Mouse (Mus musculus) mouse embryonic stem cell (cell line): ENCODE measurements around the gene Vmn1r224.

Experiments
- in situ Hi-C, 2 experiments: fragments of 300-500 bp; cut with MboI; formaldehyde crosslinking; loops; 1 replicate in 1 of 2; 3 replicates in 1 of 2; pipeline ENCODE4 v1.14.3; 2019 to 2020; ENCODE audit warnings: low sequenced_read_pairs in 2 of 2, low pct_unique_long_range_greater_than_20kb in 1 of 2, mixed read lengths in 1 of 2; ENCODE audit not compliant: unreplicated experiment in 1 of 2

The Vmn1r224 gene

DNA sequence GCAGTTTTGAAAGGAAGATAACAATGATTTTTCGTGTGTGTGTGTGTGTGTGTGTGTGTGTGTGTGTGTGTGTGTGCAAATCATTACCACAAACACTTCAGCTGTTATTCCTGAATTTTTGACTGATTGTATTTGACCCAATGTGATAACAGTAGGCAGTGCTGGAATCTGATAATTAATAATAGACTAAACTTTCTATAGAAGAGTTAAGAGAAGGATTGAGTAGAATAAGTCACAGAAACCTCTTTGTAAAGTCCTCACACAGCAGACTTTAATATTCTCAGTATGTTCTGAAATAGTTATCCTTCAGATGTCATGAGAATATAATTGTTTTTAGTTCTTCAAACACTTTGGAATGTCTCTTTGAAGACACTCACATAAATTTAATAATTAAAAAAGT, at the start of gene Vmn1r224:
Gene Vmn1r224, plus strand, starts transcription at position 301 of the 400 bp plus-strand sequence.
- in situ Hi-C loops, result no loop called here

DNA sequence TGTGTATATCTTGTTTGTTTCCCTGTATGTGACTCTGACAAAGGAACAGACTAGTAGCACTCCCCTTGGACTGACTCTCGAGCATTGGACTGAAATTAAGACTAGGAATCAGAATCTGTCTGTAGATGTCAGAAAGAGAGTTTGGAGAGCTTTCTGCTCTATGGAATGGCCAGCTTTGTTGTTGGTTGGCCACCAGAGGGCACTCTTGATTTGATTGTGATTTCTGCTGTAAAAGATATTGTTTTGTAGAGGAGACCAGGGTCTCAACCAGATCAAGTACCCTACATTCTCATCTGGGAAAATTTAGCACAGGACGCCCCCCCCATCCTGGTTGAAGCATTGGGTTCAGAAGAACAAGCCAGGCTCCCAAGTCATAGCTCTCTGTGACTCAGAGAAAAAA, 14.8 kb upstream of the Vmn1r224 start:
- in situ Hi-C loops, result no loop called here

DNA sequence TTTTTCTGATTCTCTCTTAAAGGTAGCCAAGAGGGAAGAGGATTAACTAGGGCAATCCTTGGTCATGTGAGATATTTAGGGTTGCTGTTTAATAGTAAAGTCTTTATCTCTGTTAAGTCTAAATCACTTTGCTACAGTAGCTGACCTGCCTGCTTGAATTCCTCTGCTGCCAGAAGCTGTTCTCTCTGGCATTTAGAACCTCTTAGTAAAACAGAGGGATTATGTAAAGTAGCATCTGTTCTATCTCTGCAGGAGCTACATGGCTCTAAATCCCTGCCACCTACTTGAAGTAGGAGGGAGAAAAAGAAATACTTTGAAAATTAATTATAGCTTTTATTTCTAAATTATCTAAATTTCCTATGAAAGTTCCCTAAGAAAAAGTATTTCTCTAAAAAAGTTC, 25.3 kb downstream of the Vmn1r224 start:
- in situ Hi-C loops, result no loop called here

DNA sequence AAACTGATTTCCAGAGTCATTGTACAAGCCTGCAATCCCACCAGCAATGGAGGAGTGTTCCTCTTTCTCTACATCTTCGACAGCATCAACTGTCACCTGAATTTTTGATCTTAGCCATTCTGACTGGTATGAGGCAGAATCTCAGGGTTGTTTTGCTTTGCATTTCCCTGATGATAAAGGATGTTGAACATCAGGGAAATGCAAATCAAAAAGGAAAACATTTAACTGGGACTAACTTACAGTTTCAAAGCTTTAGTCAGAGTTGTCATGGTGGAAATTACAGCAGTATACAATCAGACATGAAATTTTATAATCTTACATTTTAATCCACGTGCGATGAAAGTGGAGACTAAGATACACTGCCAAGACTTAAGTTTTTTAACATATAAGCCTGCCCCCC, 59.4 kb downstream of the Vmn1r224 start:
- in situ Hi-C loops, result no loop called here
